Mouse (Mus musculus): ENCODE measurements at regions not wholly inside any gene's neighbourhood (a gene's known extent, or its start where the extent isn't known, plus 50 kb on each side); places are given as distances from the start of the nearest gene placed in this dataset.
A peak's percentile ranks its signal among the peaks of the same experiment; 100 is the strongest.

DNA sequence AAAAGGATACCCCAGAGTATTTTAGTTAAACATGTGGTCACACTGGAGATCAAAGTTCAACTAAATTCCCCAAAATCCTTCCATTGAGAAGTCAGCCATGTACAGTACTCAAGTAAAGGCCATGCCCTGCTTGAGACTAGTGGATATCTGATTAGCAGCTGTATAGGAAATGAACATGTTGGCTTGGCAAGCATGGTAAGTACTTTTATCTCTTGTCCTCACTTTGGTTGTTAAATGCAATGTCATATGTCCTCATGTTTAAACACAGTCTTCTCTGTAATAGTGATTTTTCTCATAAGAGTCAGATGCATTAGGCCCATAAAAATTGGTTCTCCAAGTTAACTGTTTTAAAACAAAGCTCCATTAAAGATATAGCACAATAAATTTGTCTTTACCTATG lies 141.1 kb upstream of the Pdgfd start:
- no peak for DNase-seq (ENCODE audit: low read depth, low spot score)

GRCm38 (mm10) chr9:6066419-6066818 lies 102.0 kb upstream of the Pdgfd start:
- DNase-seq (ENCODE audit: low read depth, low spot score) = no peak

- no peak for DNase-seq (ENCODE audit: low read depth, low spot score)
These were observed 100.9 kb upstream of the Pdgfd start for GRCm38 (mm10) chr9:6067460-6067859.

GRCm38 (mm10) chr9:6081271-6081670 lies 87.1 kb upstream of the Pdgfd start:
- DNase-seq (ENCODE audit: low read depth, low spot score) = no peak

DNA sequence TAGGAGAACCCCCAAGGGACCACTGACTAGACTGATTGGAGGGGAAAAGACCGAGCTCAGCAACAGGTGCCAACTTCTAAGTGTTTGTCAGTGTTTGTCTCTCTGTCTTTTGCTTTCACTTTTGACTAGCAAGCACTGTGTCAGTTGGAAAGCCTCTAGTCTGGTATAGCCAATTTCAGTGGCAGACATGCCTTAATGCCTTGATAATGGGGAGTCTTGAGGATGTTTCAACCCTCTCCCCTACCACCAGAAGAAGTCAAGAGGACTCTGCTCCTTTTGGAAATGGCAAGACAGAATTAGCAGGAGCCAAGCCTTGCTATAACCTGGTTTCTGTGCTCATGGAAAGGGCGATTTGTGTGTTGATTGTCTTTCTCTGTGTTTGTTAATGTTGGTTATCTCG lies 78.5 kb upstream of the Pdgfd start:
- no peak for DNase-seq (ENCODE audit: low read depth, low spot score)

DNA sequence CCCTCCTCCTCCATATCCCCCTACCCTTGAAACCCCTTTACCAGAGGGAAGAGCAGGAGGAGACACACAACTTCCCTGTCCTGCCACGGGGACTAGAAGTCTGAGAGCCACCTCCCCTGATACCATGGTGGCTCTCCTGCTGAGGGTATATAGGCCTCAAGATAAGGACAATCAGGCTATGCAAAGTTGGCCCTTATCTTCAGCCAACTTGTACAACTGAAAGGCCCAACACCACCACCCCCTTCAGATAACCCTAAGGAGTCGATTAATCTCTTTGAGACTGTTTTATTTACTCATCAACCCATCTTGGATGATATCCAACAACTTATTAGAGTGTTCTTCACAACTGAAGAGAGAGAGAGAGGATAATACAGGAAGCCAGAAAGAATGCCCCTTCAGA lies 77.6 kb upstream of the Pdgfd start:
- DNase-seq (ENCODE audit: low read depth, low spot score) = no peak

DNA sequence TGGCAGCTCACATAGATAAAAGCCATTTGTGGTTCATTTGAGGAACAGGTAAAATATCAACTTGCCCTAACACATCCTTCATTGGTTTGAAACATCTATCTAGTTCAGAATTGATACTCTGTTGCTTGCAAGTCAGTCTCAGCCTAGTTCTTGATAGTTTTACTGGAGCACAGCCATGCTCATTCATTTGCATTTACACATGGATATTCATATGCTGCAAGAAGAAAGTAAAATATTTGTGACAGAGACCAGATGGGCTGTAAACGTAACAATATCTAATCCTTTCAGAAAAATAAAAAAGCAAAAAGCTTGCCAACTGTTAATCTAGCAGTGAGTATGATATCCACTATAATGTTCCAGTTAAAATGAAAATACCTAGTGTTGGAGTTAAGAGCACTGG lies 60.3 kb upstream of the Pdgfd start:
- DNase-seq (ENCODE audit: low read depth, low spot score) = peak; percentile 27

Measured in brain, adult 2 months (tissue).